Mouse (Mus musculus) adrenal gland, adult 2 months (tissue): ENCODE data around the gene March10. TPM values are rescaled to one million over a fixed set of nuclear protein-coding genes. Genes with fewer than 3 reads are reported as not detected.

ENCODE experiments used
- DNase-seq: peaks from one replicate; pipeline ENCODE4 v3.0.0; 2021
- polyA plus RNA-seq: library from polyadenylated mRNA; depleted of rRNA; stranded (reverse); fragments of >200 nt; gene quantifications from 2 replicates; pipeline ENCODE4 v1.2.3, GENCODE M21; 2012
- total RNA-seq, 2 experiments: library from RNA; stranded (reverse); gene quantifications; 2 replicates each; pipeline ENCODE4 v1.2.3; 2021

The March10 gene
- total and polyA plus RNA-seq, 3 experiments = not detected

DNA sequence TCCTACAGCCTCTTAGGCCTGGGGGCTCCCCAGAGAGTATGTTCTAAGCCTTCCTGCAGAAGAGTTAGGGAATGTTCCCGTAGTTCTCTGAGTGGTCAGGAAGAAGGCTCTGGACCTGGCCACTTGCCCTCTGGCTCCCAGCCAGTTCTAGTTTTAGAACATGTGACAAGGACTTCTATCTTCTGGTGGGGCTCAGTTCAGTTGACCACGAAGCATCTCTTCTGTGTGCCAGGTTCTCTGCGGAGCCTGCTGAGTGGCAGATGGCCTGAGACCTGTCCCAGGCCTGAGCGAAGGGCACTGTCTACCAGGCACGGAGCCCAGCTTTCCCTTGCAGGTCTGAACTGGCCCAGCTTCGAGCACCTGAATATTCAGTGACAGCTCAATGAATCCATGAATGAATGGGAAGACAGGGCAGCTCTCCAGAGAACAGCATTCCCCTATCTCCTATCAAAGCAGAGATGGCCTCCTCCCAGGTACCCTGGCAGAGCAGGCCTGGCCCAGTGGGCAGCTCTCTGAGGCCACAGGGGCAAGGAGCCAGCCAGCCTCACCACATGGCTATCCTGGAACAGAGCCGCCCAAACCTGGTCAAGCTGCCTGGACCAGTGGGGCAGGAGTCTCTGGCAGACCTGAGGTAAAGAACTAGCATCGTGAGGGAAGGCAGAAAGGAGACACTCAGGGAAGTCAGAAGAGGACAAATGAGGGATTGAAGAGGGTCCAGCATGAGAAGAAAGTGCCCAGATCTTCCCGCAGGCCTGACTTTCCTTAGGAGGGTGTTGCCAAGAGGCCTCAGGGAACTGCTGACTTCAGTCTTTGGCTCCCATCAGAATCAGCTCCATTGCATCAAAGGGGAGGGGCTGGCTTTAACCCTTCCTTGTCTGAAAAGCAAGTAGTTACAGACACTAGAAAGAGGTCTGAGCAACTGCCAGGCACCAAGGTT, 103.3 kb downstream of the March10 start:
- DNase-seq = peak; percentile 58

DNA sequence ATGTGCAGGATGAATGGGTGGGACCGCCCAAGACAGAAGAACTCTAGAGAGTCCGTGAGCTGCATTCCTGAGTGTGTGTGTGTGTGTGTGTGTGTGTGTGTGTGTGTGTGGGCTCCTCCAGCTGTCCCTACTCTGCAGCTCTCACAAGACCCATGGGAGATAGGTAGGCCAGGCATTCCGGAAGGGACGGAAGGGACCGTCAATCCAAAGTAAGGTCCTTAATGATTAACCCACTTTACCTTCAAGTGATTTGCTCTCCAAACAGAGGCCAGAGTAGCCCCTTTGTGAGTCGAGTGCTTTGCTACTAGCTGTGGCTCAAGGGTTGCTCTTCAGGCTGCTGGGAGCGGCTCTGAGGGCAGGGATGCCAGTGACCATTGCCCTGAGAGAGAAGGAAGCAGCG, 104.4 kb downstream of the March10 start:
- no peak for DNase-seq

DNA sequence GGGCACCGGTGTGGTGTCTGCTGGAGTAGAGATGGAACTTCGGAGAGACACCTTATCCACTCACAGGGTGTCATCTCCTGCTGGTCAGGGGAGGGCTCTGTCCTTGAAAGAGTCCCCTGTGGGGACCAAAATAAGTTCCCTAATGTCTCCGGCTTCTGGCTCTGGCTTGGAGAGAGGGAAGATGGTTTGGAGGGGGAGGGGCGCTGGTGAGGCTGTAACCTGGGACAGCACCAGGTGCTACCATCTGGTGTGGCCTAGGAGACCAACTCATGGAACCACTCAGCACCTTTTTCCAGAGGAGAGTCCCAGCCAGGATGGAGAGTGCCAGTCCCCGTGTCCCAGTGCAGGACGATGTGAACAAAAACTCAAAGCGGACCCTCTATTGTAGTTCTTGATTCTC, 105.9 kb downstream of the March10 start:
- DNase-seq = no peak

GRCm38 (mm10) chr11:105349780-105350324, 106.7 kb downstream of the March10 start:
- no peak for DNase-seq

GRCm38 (mm10) chr11:105348495-105348982, 108.0 kb downstream of the March10 start:
- DNase-seq = no peak

DNA sequence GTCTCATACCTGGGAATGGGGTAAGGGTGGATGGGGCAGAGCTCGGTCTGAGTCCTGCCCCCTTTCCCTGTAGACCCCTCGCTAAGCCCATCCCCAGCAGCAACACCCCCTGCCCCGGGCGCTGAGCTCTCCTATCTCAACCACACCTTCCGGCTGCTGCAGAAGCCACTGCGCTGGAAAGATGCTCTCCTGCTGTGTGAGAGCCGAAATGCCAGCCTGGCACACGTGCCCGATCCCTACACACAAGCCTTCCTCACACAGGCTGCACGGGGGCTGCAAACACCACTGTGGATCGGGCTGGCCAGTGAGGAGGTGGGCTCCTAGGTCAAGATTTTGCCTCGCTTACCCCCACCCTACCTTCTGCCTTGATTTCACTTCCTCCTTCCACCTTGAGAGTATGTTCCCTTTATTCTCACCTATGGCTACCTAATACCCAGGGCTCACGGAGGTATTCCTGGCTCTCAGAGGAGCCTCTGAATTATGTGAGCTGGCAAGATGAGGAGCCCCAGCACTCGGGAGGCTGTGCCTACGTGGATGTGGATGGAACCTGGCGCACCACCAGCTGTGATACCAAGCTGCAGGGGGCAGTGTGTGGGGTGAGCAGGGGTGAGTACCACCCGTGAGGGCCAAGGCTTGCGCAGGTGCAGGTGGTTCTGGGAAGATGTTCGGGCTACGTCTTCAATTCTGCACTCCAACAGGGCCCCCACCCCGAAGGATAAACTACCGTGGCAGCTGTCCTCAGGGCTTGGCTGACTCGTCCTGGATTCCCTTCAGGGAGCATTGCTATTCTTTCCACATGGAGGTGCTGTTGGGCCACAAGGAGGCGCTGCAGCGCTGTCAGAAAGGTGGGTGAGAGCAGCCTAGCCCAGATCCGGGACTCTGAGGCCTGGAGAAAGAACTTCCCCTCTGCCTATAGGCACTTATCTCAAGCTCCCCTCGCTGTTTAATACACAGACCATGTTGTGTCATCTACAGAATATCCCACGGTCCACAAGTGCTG, 109.1 kb downstream of the March10 start:
- peak; percentile 76 for DNase-seq

GRCm38 (mm10) chr11:105345284-105345683, 111.3 kb downstream of the March10 start:
- no peak for DNase-seq

DNA sequence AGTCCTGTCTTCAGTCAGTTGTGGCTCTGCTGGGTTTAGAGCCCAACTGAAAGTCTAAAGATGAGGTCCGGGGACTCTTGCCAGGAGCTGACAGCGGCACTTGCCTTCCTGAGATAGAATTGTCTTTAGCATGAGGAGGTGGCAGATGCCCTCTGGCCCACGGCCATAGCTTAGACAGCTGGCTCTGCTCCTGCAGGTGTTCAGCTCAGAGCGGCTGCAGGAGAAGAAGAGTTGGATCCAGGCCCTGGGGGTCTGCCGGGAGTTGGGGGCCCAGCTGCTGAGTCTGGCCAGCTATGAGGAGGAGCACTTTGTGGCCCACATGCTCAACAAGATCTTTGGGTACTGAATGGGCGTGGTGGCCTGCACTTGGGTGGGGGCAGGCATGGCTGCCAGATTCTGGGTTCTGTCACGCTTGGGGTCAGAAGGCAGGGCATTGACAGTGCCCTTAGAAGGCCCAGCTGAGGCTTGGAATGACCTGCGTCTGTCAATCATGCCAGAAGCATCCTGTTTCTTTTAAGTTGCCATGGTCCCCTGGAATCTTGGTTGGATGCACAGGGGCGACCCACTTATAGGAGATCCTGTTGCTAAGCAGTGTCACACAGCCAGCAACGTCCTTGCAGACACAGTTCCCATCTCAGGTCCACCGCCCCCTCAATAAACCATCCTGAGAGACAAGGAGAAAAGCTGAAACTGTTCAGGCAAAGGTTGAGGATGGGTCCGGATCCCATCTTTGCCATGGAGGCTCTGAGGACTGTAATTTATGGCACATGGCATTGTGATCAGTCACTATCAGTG, 117.7 kb downstream of the March10 start:
- DNase-seq = no peak

DNA sequence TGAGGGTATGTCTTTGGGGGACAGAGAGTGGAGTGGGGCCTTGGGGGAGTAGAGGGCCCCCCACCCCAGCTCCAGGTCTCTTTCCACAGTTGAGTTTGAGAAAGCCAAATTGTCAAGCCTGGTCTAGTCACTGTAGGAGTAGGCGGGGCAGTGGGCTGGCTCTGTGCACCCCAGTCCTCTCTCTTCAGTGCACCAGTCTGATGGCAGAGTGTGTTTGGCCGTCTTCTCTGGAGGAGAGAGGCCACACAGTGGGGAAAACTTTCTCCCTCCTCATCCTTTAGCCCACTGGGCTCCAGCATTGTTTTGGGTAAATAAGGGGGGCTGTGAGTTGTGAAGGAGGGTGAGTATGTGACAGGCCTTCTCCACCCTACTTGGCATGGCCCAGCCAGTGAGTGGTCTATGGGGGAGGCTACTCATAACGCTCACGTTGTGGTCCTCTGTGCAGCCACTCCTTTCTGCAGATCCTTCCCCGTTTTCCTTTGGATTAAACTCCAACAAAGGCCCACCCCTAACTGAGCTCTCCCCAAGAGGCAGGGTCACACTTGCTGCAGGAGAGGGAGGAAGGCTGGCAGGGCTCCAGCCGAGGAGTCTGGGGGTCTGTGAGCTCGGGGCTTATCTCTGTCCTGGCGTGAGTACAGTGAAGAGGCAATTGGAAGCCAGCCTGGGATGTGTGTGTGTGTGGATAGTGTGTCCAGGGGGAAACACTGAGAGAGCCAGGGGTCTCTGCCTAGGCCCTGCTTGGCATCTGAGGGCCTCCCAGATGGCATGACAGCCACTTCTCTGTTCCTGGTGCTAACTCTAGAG, 122.5 kb downstream of the March10 start:
- no peak for DNase-seq

DNA sequence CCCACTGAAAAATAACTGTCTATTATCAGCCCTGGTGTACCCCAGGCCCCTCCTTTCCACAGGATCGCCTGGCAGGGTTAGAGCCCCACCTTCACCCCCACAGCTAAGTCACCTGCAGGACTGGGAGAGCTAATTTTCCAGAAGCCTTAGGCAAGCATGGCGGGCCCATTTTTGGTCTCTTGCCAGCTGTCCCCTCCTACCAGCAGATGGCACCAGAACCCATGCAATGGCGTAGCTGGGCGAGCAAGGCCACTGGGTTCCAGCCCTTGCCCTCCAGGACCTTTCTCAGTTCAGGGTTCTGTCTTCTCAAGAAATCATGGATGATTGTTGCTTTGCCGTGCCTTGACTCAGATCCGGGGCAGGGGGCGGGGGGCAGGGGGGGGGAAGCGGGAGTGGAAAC, 124.1 kb downstream of the March10 start:
- DNase-seq = peak; percentile 51

DNA sequence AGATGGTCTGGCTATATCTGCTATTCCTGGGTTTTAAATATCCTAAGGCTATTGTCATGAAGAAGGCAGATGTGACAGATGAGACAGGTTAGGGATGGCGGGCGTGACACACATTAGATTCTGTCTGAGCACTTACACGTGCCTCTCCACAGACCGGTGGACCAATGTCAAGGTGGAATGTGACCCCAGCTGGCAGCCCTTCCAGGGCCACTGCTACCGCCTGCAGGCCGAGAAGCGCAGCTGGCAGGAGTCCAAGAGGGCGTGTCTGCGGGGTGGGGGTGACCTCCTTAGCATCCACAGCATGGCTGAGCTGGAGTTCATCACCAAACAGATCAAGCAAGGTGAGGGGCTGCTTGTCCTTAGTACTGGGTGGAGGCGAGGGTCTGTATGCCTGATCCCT, 124.8 kb downstream of the March10 start:
- peak; percentile 76 for DNase-seq

DNA sequence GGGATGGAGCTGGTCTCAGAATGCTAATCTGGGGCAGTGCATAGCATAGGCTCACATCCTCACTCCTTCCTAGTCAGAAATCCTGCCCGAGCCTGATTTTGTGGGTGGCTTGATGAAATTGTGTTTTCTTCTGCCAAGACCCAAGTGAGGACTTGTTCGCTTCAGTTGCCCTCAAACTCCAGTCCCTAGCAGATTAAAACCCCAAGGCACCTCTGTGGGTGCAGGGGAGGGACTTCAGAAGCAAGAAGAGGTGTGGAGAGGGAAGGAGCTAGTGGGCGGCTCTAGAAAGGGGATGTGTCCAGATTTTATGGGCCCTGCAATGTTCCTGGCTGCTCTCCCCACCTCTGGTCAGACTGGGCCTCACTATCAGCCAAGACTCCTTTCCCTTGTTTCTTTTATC, 125.4 kb downstream of the March10 start:
- DNase-seq = no peak

DNA sequence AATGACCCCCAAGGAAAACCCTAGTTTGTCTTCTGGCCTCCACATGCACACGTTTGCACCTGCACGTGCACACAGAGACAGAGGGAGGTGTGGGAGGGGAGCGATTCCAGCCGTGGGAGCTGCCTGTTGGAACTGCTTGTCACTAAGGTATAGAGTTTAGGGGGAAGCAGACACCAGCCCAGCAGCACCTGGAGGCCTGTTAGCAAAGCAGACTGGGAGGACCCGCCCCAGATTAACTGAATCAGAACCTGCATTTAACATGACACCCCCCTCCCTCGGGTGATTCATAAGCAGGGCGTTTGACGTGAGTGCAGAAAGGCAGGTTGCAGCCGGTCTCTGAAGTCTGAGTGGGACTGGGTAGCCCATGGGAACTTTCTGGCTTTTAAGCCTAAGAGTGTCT, 126.6 kb downstream of the March10 start:
- no peak for DNase-seq

GRCm38 (mm10) chr11:105327101-105327500, 129.4 kb downstream of the March10 start:
- DNase-seq = no peak

GRCm38 (mm10) chr11:105323530-105323929, 133.0 kb downstream of the March10 start:
- DNase-seq = no peak

DNA sequence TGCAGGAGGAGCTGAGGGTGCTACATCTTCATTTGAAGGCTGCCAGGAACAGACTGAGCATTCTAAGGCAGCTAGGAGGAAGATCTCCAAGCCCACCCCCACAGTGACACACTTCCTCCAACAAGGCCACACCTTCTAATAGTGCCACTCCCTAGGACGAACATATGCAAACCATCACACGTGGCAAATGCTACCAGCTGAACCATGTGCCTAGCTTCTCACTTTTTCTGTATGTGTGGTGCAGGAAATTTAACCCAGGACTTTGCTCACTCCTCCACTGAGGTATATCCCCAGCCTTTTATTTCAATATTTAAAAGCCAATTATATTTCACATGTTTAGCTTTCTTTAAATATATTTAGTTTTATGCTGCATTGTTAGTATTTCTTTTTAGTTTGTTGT, 135.4 kb downstream of the March10 start:
- DNase-seq = no peak

DNA sequence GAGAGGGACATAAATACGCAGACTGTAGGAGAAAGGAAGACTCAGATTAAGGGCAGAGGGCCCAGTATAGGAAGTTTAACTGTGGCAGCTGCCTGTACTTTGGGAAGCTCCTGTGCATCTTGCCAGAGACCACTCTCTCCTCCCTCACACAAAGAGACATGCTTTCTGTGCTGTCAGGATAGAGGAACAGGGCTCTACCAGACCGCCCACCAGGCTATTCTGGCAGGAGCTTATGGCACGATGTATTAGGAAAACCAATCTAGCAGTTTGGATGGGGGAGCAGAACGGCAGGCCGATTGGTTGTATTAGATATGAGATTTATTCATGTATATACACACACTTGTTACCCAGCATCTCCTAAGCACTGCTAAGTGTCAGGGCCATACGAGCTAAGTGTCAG, 138.8 kb downstream of the March10 start:
- no peak for DNase-seq

DNA sequence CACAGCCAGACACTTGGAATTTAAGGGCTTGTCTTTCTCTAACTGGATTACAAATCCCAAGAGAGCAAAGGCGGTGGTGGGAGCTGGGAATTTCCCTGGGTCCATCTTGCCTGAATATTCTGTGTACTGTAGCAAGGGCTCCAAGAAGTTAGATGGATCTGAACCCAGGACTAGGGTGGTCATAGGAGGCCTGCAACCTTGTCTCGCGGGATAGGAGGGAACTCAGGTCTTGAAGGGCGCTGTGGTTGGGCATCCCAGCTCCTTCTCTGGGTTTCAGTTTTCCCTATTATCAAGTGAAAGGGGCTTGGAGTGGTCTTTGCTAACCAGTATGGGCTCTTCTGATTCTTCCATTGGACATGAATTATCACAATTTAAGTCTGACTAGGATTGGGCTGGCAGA, 140.4 kb downstream of the March10 start:
- DNase-seq = no peak

DNA sequence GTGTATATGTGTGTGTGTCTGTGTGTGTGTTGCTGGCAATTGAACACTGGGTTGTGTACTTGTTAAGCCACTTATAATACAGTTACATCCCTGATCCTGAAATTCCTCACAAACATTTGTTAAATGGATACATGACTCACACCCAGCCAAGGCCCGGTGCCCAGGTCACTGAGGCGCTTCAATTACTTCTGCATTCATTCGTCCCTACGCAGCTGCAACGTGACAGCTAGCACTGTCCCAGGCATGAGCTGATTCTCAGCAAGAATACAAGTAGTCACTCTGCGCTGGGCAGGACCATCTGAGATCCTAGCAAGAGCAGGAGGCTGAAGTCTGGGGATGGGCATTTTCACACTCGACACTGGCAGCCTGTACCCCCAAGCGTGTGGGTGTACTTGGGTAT, 141.2 kb downstream of the March10 start:
- peak; percentile 56 for DNase-seq

DNA sequence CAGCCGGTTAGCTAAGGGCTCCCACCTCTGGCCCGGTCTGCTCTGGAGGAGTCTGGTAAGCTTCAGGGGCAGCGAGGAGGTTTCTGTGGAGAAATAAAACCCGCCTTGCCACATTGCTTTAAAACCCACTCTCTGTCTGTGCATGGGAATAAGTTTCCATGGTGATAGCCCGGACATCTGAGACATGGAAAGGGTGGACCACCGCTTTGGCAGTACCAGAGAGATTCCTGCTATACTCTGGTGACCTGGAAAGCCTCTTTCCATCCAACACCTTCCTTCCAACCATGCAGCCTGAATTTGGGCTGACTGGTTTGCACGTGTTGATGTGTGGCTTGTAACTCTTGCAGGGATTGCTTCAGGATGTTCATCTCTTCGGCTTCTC, 142.9 kb downstream of the March10 start:
- DNase-seq = no peak
